Mouse (Mus musculus): ENCODE results near the gene Csrnp3. TPM values are rescaled to one million over a fixed set of nuclear protein-coding genes. Genes with fewer than 3 reads are reported as not detected.

Gene Csrnp3
- total RNA-seq, 2 experiments from 2014 or later: 0.30 to 0.54 TPM

- DNase-seq (ENCODE audit: low spot score in 2 of 2): no peak
Observed at GRCm38 (mm10) chr2:65864778-65865339, 19.3 kb downstream of the Csrnp3 start.

GRCm38 (mm10) chr2:65870919-65871582, 25.5 kb downstream of the Csrnp3 start:
- DNase-seq (ENCODE audit: low spot score in 2 of 2): no peak

- DNase-seq (ENCODE audit: low spot score in 2 of 2): no peak
Observed at GRCm38 (mm10) chr2:65891590-65891989, 46.0 kb downstream of the Csrnp3 start.

GRCm38 (mm10) chr2:65893241-65893640, 47.7 kb downstream of the Csrnp3 start:
- DNase-seq (ENCODE audit: low spot score in 2 of 2): no peak

- no peak for DNase-seq (ENCODE audit: low spot score in 2 of 2)
Observed at GRCm38 (mm10) chr2:65894299-65894698, 48.7 kb downstream of the Csrnp3 start.

GRCm38 (mm10) chr2:65896542-65896941, 51.0 kb downstream of the Csrnp3 start:
- DNase-seq (ENCODE audit: low spot score in 2 of 2): no peak

- DNase-seq (ENCODE audit: low spot score in 2 of 2): no peak
Observed at GRCm38 (mm10) chr2:65897084-65897483, 51.5 kb downstream of the Csrnp3 start.

- DNase-seq (ENCODE audit: low spot score in 2 of 2): no peak
Observed at GRCm38 (mm10) chr2:65899478-65899877, 53.9 kb downstream of the Csrnp3 start.

GRCm38 (mm10) chr2:65908526-65908925, 63.0 kb downstream of the Csrnp3 start:
- DNase-seq (ENCODE audit: low spot score in 2 of 2): no peak

GRCm38 (mm10) chr2:65909724-65910521, 64.4 kb downstream of the Csrnp3 start:
- no peak for DNase-seq (ENCODE audit: low spot score in 2 of 2)

- DNase-seq (ENCODE audit: low spot score in 2 of 2): no peak
Observed at GRCm38 (mm10) chr2:65915994-65916393, 70.4 kb downstream of the Csrnp3 start.

- no peak for DNase-seq (ENCODE audit: low spot score in 2 of 2)
Observed at GRCm38 (mm10) chr2:65920651-65921412, 75.3 kb downstream of the Csrnp3 start.

- no peak for DNase-seq (ENCODE audit: low spot score in 2 of 2)
Observed at GRCm38 (mm10) chr2:65925363-65925941, 79.9 kb downstream of the Csrnp3 start.

- DNase-seq (ENCODE audit: low spot score in 2 of 2): no peak
Observed at GRCm38 (mm10) chr2:65926935-65927708, 81.6 kb downstream of the Csrnp3 start.

- DNase-seq (ENCODE audit: low spot score in 2 of 2): no peak
Observed at GRCm38 (mm10) chr2:65929286-65929685, 83.7 kb downstream of the Csrnp3 start.

- DNase-seq (ENCODE audit: low spot score in 2 of 2): no peak
Observed at GRCm38 (mm10) chr2:65929927-65930326, 84.4 kb downstream of the Csrnp3 start.

- DNase-seq (ENCODE audit: low spot score in 2 of 2): no peak
Observed at GRCm38 (mm10) chr2:65931313-65931712, 85.7 kb downstream of the Csrnp3 start.

GRCm38 (mm10) chr2:65931841-65932311, 86.3 kb downstream of the Csrnp3 start:
- no peak for DNase-seq (ENCODE audit: low spot score in 2 of 2)

- no peak for DNase-seq (ENCODE audit: low spot score in 2 of 2)
Observed at GRCm38 (mm10) chr2:65934099-65934498, 88.5 kb downstream of the Csrnp3 start.

GRCm38 (mm10) chr2:65938900-65939299, 93.3 kb downstream of the Csrnp3 start:
- DNase-seq (ENCODE audit: low spot score in 2 of 2): no peak
